Mouse (Mus musculus): ENCODE measurements at regions not wholly inside any gene's neighbourhood (a gene's known extent, or its start where the extent isn't known, plus 50 kb on each side); places are given as distances from the start of the nearest gene placed in this dataset.
"Not testable (repeated sequence)": the region's sequence is repeated elsewhere in the genome, so short reads cannot be mapped to it uniquely, and the experiment has no call there.

DNA sequence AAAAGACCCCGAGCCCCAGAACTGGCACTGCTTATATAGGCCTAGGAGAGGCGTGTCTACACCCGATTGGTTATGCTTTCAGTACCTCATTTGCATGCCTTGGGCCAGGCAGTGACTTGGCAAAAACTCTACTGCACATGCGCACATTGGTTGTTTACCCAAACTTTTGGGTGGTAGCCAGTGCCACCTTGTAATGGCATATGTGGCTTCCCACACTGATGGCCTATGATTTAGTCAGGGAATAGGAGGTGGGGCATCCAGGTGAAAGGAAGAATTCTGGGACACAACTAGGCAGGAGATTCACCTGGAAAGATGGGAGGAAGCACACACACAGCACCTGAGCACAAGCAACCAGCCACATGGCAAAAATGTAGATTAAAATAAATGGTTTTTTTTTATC is 114.9 kb upstream of the Tmc3 start:
- TF ChIP-seq CTCF (IDR thresholded peaks at IDR 0.05; ENCODE audit: extremely low read depth, insufficient read depth, insufficient read length, insufficient replicate concordance); POLR2A (IDR thresholded peaks at IDR 0.05; ENCODE audit: low read depth, low read length): not testable (repeated sequence)

All from spleen, adult 2 months (tissue).